Mouse (Mus musculus) liver, embryonic 13.5 days (tissue): ENCODE measurements around the gene Vps11. TPM values are rescaled to one million over a fixed set of nuclear protein-coding genes. Genes with fewer than 3 reads are reported as not detected.
"Not testable (repeated sequence)": the region's sequence is repeated elsewhere in the genome, so short reads cannot be mapped to it uniquely, and the experiment has no call there.

ENCODE experiments used
- ATAC-seq: fragments of 200-750 bp; cut with Nextera tagmentation; 2 replicates; pipeline ENCODE4 v1.8.0; 2017; ENCODE audit warnings: low read depth, mild to moderate bottlenecking, moderate number of reproducible peaks, moderate library complexity
- DNase-seq: peaks from one replicate; pipeline ENCODE4 v3.0.0; 2022
- H3K27ac ChIP-seq: fragments of 300-500 bp; sonication (generic); 2 replicates; pipeline ENCODE4 v1.5.1; 2015; ENCODE audit warnings: moderate library complexity, mild to moderate bottlenecking, inconsistent platforms
- H3K27me3 ChIP-seq: fragments of 300-500 bp; sonication (generic); 2 replicates; pipeline ENCODE4 v1.6.1; 2015; ENCODE audit warnings: mild to moderate bottlenecking, inconsistent platforms
- H3K36me3 ChIP-seq: fragments of 300-500 bp; sonication (generic); 2 replicates; pipeline ENCODE4 v1.6.1; 2015; ENCODE audit warnings: mild to moderate bottlenecking, inconsistent platforms
- H3K4me1 ChIP-seq: fragments of 300-500 bp; sonication (generic); replicated peaks from 2 replicates; pipeline ENCODE4 v1.6.1; 2015; ENCODE audit warnings: inconsistent platforms
- H3K4me2 ChIP-seq: fragments of 300-500 bp; sonication (generic); 2 replicates; pipeline ENCODE4 v1.6.1; 2015; ENCODE audit warnings: inconsistent platforms, mild to moderate bottlenecking, moderate library complexity
- H3K4me3 ChIP-seq: fragments of 300-500 bp; sonication (generic); replicated peaks from 2 replicates; pipeline ENCODE4 v1.5.1; 2015; ENCODE audit warnings: mild to moderate bottlenecking, inconsistent platforms
- H3K9ac ChIP-seq: fragments of 300-500 bp; sonication (generic); 2 replicates; pipeline ENCODE4 v1.6.1; 2015; ENCODE audit warnings: mild to moderate bottlenecking, inconsistent platforms
- H3K9me3 ChIP-seq: fragments of 300-500 bp; sonication (generic); replicated peaks from 2 replicates; pipeline ENCODE4 v1.6.1; 2016; ENCODE audit warnings: inconsistent platforms
- whole genome bisulfite sequencing: fragments of 180-500 bp; shearing (Covaris S2); methylation state at CpG from one replicate; pipeline ENCODE4 v1.1.7; 2015; ENCODE audit not compliant: insufficient replicate concordance; 5-methylcytosine and 5-hydroxymethylcytosine counted together
- polyA plus RNA-seq: library from polyadenylated mRNA; unstranded; fragments of >200 nt; fragmentation: Nextera tagmentation; extraction: Ambion mirVana; gene quantifications from 2 replicates; pipeline ENCODE4 v1.2.1, GENCODE M21; 2015

The Vps11 gene
- polyA plus RNA-seq, 1 experiment from 2014 or later: 14.8 TPM

DNA sequence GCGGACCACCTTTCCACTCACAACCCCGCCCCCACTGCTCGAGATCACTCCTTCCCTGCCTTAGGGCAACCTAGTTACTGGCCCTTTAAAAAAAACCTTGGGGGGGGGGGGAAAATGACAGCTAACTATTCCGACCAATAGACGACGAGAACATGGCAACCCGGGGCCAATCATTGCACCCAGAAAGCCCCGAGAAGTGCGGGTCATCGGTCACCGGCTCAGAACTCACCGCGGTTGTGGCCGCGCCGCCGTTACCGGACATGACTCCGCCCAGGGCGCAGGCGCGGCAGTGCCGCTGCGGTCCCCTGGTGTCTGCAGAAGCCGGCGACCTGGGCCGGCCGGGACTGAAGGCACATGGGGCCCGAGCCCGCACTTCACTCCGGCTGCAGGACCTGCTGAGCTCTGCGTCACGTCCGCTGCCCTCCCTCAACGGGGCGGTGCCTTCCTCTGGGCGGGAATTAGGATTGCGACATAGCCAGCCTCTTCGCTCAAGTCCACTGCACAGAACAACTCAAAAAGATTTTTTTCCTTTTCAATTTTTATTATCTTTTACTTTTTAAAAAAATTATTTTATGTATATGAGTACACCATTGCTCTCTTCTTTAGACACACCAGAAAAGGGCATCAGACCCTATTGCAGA, 17.6 kb downstream of the Vps11 start, which contains the start of gene Hmbs:
TSS of gene Hmbs (minus strand) at position 448 of the 641 bp plus-strand sequence.
- peaks cover 35% of the 10 kb centered on the region for H3K4me1 ChIP-seq
- peak within 1 kb of the TSS; percentile 97 for H3K9ac ChIP-seq
- peak; percentile 79 for ATAC-seq
- peak within 1 kb of the TSS; percentile 78 for H3K4me2 ChIP-seq
- H3K4me3 ChIP-seq: peak within 1 kb of the TSS; percentile 80
- no peaks in the 10 kb centered on the region for H3K27me3 ChIP-seq
- no peaks in the 10 kb centered on the region; the same call in 1 of the 2 replicates for H3K9me3 ChIP-seq
- peak within 1 kb of the TSS; percentile 99 for H3K27ac ChIP-seq
- peaks cover 59% of the 10 kb centered on the region for H3K36me3 ChIP-seq
- WGBS: under 1% methylated on average over 39 of the region's 39 CpGs
- peak; percentile 89 for DNase-seq

- Histone ChIP-seq H3K9ac (peak overlapping the region; percentile 97), H3K27me3 (no peaks in the 10 kb centered on the region), H3K4me2 (peak overlapping the region; percentile 78), H3K9me3 (no peaks in the 10 kb centered on the region), H3K36me3 (peaks cover 59% of the 10 kb centered on the region), H3K4me1 (peaks cover 37% of the 10 kb centered on the region), H3K27ac (peak overlapping the region; percentile 99), H3K4me3 (peak overlapping the region; percentile 80)
- 2% methylated on average over 6 of the region's 6 CpGs for WGBS
- DNase-seq (peak; percentile 84), ATAC-seq (peak; percentile 82)
Measured at GRCm38 (mm10) chr9:44343290-44343689, 18.2 kb downstream of the Vps11 start.

- ATAC-seq (no peak), DNase-seq (no peak)
- Histone ChIP-seq H3K4me1 (peaks cover 44% of the 10 kb centered on the region), H3K27ac (peak overlapping the region; percentile 99), H3K9ac (peak overlapping the region; percentile 97), H3K36me3 (peaks cover 59% of the 10 kb centered on the region), H3K4me2 (peak overlapping the region; percentile 78), H3K4me3 (peak overlapping the region; percentile 80), H3K27me3 (no peaks in the 10 kb centered on the region), H3K9me3 (no peaks in the 10 kb centered on the region)
- WGBS: 68% methylated on average over 1 of the region's 1 CpGs
Measured at GRCm38 (mm10) chr9:44342605-44343004, 18.9 kb downstream of the Vps11 start.

DNA sequence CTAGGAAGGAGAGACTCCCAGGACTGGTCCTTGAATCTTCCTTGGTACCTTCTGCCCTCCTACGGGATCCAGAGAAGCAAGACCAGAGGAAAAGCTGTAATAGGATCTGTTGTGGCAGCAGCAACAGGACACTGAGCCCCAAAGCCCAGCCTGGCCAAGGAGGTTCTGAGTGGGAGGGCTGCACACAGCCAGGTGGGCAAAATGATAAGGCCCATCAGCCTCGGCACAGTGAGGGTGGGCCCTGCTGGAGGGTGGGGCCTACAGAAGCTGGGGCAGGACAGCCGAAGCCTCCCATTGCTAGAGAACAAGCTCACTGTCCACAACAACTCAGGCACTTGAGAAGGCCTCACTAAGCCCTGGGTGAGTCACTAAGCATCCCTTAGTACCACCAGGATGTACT, 19.3 kb downstream of the Vps11 start:
- ATAC-seq (peak; percentile 83), DNase-seq (peak; percentile 92)
- Histone ChIP-seq H3K27ac (peak overlapping the region; percentile 99), H3K4me3 (peak overlapping the region; percentile 80), H3K27me3 (no peaks in the 10 kb centered on the region), H3K4me1 (peaks cover 49% of the 10 kb centered on the region), H3K4me2 (peak overlapping the region; percentile 78), H3K9me3 (no peaks in the 10 kb centered on the region), H3K36me3 (peaks cover 59% of the 10 kb centered on the region), H3K9ac (peak overlapping the region; percentile 97)
- WGBS: 20% methylated on average over 3 of the region's 3 CpGs

GRCm38 (mm10) chr9:44341487-44341886, 20.0 kb downstream of the Vps11 start:
- peaks cover 55% of the 10 kb centered on the region for H3K4me1 ChIP-seq
- DNase-seq (no peak), ATAC-seq (no peak)
- 39% methylated on average over 5 of the region's 5 CpGs for WGBS
- peak overlapping the region; percentile 99 for H3K27ac ChIP-seq
- peaks cover 59% of the 10 kb centered on the region for H3K36me3 ChIP-seq
- H3K9ac ChIP-seq: peak overlapping the region; percentile 97
- H3K4me2 ChIP-seq: peak overlapping the region; percentile 78
- H3K27me3 ChIP-seq: no peaks in the 10 kb centered on the region
- H3K9me3 ChIP-seq: no peaks in the 10 kb centered on the region
- peak overlapping the region; percentile 80 for H3K4me3 ChIP-seq

DNA sequence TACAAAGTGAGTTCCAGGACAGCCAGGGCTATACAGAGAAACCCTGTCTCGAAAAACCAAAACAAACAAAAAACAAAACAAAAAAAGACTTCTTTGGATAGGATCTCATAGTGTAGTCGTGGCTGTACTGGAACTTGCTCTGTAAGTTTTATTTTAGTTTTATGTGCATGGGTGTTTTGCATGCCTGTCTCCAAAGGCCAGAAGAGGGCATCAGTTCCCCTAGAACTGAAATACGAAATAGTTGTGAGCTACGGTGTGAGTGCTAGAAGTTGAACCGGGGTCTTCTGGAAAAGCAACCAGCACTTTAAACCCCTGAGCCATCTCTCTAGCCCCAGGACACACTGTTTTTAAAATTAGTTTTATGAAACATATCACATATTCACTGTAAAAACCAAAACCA, 22.9 kb downstream of the Vps11 start:
- 71% methylated on average over 5 of the region's 5 CpGs for WGBS
- Histone ChIP-seq H3K9ac (peak overlapping the region; percentile 97), H3K27me3 (no peaks in the 10 kb centered on the region), H3K4me3 (peak overlapping the region; percentile 80), H3K4me1 (peaks cover 48% of the 10 kb centered on the region), H3K27ac (peak overlapping the region; percentile 99), H3K36me3 (peaks cover 70% of the 10 kb centered on the region), H3K9me3 (no peaks in the 10 kb centered on the region), H3K4me2 (peak overlapping the region; percentile 78)
- ATAC-seq (no peak), DNase-seq (no peak)

GRCm38 (mm10) chr9:44337436-44338169, 23.9 kb downstream of the Vps11 start:
- no peak for DNase-seq
- Histone ChIP-seq H3K9me3 (no peaks in the 10 kb centered on the region), H3K4me1 (peaks cover 51% of the 10 kb centered on the region), H3K27me3 (no peaks in the 10 kb centered on the region), H3K9ac (peak overlapping the region; percentile 97), H3K4me2 (peak overlapping the region; percentile 78), H3K36me3 (peaks cover 80% of the 10 kb centered on the region), H3K27ac (peak overlapping the region; percentile 99), H3K4me3 (peak overlapping the region; percentile 80)
- ATAC-seq: no peak
- 67% methylated on average over 9 of the region's 9 CpGs for WGBS

DNA sequence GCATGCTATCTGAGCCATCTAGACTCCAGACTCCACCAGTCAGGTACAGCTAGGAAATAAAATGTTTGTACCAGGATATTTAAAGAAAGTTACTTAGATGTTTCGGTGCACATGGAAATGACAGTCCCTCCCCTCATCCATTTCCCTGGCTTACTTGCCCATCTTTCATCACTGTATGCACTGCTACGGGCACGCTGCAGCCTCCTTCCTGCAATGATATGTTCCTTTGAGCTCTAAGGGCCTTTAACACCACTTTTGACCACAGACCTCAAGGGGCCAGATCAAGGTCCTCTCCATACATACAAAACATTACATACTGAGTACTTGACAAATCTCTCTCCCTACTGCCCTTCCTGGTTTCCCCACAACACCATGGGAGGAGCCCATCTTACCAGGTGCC, 24.5 kb downstream of the Vps11 start:
- WGBS: 49% methylated on average over 3 of the region's 3 CpGs
- Histone ChIP-seq H3K27me3 (no peaks in the 10 kb centered on the region), H3K9me3 (no peaks in the 10 kb centered on the region), H3K4me3 (peak overlapping the region; percentile 80), H3K4me1 (peaks cover 49% of the 10 kb centered on the region), H3K4me2 (peak overlapping the region; percentile 78), H3K27ac (peak overlapping the region; percentile 99), H3K36me3 (peaks cover 86% of the 10 kb centered on the region), H3K9ac (peak overlapping the region; percentile 97)
- ATAC-seq: no peak
- DNase-seq: no peak

GRCm38 (mm10) chr9:44336513-44336912, 25.0 kb downstream of the Vps11 start:
- Histone ChIP-seq H3K4me3 (peak overlapping the region; percentile 80), H3K36me3 (peaks cover 88% of the 10 kb centered on the region), H3K4me1 (peaks cover 49% of the 10 kb centered on the region), H3K27ac (peak overlapping the region; percentile 99), H3K9ac (peak overlapping the region; percentile 97), H3K4me2 (peak overlapping the region; percentile 78)
- H3K27me3 ChIP-seq, H3K9me3 ChIP-seq, ATAC-seq, DNase-seq: not testable (repeated sequence)
- 28% methylated on average over 4 of the region's 4 CpGs for WGBS

GRCm38 (mm10) chr9:44336093-44336406, 25.4 kb downstream of the Vps11 start:
- Histone ChIP-seq H3K36me3 (peaks cover 88% of the 10 kb centered on the region), H3K4me3 (peak overlapping the region; percentile 80), H3K4me2 (peak overlapping the region; percentile 78), H3K27me3 (no peaks in the 10 kb centered on the region), H3K4me1 (peaks cover 49% of the 10 kb centered on the region), H3K27ac (peak overlapping the region; percentile 99), H3K9me3 (no peaks in the 10 kb centered on the region), H3K9ac (peak overlapping the region; percentile 97)
- WGBS: under 1% methylated on average over 5 of the region's 5 CpGs
- DNase-seq (no peak), ATAC-seq (no peak)

GRCm38 (mm10) chr9:44335331-44336092, 26.0 kb downstream of the Vps11 start:
- WGBS: 0% methylated on average over 50 of the region's 50 CpGs
- ATAC-seq (peak; percentile 16), DNase-seq (peak; percentile 63)
- H3K36me3 ChIP-seq: peaks cover 88% of the 10 kb centered on the region
- H3K4me3 ChIP-seq: peak overlapping the region; percentile 80
- peaks cover 52% of the 10 kb centered on the region for H3K4me1 ChIP-seq
- H3K9me3 ChIP-seq: no peaks in the 10 kb centered on the region
- peak overlapping the region; percentile 99 for H3K27ac ChIP-seq
- H3K4me2 ChIP-seq: peak overlapping the region; percentile 78
- no peaks in the 10 kb centered on the region for H3K27me3 ChIP-seq
- H3K9ac ChIP-seq: peak overlapping the region; percentile 97
